Mouse (Mus musculus) right cerebral cortex, adult 2 months (tissue): ENCODE results near the gene Pcnx2.

Experiments used
- DNase-seq, 2 experiments: peaks; one replicate each; pipeline ENCODE4 v3.0.0; 2021 to 2022; ENCODE audit warnings: low spot score in 2 of 2

Gene Pcnx2

DNA sequence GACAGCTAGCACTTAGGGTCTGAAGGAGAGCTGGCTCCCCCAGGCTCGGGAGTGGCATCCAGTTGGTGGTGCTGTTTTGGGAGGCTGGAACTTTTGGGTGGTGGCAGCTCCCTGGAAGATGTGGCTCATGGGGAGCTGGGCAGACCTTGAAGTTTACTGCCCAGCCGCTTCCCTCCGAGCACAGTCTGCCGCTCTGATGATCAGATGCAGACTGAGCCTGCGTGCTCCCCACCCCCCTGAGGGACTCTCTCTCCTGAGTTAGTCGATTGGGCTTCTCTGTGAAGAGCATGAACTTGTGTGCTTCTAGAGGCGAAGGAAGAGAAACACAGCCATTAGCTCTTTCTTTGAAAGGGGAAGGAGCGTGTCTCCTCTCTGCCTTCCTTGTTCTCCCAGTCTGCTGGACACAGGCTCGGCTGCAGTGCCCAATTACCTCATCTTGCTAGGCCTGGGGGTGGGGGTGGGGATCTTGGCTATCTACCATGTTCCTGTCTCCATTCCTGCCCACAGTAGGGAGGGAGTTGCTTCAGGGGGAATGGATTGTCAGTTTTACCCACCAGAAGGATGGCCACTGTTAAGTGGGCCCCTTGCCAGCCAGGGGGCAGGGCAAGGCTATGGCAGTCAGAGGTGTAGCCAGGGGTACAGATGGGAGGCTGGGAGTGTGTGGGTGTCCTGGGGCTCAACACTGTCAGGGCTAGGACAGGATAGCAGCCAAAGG, 141.6 kb downstream of the Pcnx2 start:
- no peak for DNase-seq

DNA sequence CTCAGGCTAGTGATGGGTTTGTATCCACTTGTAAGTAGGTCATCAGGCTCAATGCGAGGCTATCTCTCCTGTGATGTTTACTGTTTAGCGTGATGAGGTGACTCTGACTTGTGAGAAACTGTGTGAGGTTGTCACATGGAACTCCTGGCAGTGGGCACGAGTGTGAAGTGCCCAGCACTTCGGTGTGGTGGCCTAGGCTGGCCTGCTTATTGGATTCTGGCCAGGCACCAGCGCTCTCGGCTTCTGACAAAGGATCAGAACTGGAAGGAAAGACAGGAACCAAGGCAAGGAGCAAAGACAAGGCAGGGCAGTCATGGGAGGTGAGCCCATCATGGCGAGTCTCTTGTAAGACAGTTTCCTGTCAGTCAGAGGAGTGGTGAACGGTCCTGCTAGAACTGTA, 142.2 kb downstream of the Pcnx2 start:
- DNase-seq, result no peak

DNA sequence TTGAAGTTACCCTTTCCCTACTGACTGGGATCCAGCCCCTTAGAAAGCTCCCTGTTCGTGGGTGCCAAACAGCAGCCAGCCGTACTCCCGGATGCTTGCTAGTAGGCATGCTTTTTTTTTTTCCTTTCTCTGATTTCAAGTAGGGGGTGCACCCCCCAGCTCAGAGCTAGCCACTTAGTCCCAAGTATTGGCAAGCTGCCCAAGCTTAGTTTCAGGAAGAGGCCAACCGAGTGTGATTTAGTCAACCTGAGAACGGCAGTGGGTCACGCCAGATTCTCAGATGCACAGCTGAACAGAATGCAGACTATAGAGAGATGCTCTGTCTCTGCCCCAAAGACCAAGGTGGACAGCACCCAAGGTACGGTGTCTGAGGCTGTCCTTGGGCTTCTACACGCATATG, 147.3 kb downstream of the Pcnx2 start:
- no peak for DNase-seq

DNA sequence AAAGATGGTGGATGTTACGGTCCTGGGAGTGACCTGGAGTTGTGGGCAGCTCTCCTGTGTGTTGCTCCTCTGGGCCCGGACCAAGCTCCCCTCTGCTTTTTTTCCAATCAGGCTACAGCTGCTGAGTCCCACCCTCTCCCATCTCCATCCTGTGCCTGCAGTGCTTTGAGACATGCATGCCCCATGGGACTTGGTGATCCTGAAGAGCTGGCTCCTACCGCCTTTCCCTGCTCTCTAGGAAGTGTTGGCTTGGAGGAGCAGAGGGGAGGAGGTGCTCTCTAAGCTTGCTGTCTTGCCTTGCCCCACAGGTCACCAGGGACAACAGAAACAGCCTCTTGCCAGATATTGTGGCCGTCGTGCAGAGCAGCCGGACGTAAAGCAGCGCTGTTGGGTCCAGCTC, 150.7 kb downstream of the Pcnx2 start:
- DNase-seq, result no peak

DNA sequence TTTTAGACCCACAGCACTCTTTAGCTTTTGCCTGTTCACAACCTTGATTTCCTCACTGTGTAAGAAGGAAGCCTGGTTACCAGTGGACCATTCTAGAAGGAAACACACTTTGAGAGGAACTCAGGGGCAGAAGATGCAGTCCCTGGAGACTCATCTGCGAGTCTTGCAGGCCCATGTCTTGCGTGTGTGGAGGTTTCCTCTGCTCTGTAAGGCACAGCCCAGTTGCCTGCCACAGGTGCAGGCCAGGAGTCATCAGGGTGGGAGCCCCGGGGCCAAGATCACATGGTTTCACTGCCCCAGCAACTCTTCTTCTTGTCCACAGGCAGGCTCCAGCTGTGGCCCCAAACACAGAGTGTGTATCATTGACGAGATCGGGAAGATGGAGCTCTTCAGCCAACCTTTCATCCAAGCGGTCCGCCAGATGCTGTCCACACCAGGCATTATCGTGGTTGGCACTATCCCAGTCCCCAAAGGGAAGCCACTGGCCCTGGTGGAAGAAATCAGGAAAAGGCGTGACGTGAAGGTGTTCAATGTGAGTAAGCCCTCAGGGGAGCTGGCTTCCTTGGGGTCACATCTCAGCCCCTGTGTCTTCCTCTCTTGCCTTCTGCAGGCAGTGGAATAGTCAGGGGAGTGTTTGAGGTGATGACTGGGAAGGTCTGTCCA, 153.1 kb downstream of the Pcnx2 start:
- no peak for DNase-seq

DNA sequence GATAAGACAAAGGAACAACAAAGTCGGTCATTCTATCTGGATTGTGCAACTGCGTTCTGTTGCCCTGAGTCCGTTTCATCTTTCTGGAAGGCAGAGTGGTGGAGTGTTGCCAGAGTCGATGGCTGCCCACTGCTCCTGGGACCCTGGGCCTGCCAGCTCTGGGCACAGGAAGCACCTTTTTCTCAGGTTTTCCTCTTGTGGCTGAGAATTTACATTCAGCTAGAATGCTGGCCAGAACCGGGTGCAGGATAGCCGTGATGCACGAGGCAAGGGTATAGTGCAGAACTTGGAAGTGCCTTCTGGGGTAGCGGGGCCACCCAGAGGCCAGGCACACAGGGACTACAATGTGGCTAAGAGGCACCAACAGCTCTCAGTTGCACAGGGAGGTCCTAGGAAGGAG, 155.7 kb downstream of the Pcnx2 start:
- DNase-seq, result no peak

DNA sequence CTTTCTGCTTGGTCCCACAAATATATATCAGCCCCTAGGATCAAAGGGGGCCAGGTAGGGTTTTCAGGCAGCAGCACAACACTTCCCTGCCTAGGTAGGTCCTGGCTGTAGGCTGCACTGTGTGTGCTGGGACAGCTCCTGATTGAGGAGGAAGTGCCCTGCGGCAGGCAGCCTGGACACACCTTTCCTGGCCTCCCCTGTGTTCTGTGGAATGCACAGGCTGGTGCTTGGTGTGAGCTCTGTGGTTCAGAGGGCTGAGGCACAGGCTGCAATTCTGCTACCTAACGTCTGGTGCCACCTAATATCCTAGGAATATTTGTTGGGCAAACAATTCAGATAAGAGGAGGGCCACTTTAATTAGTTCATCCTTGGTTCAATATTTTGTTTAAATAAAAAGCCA, 156.3 kb downstream of the Pcnx2 start:
- no peak for DNase-seq

DNA sequence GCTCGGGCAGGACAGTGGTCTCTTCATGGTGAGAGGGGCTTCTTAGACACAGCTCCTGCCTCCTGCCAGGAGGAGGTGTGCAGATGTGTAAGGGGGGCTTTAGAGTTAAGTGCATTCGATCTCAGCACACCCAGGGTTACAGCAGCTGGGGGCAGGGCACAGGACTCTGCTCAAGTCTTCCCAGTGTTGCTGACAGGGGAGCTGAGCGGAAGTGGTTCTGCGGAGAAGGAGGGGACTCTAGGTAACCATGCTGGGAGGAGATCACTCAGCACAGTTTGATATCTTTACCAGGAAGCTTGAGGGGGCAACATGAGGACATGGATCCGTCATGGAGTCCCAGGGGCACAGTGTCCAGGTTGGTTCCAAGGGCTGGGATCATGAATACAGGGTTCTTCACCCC, 156.7 kb downstream of the Pcnx2 start:
- DNase-seq, result no peak

DNA sequence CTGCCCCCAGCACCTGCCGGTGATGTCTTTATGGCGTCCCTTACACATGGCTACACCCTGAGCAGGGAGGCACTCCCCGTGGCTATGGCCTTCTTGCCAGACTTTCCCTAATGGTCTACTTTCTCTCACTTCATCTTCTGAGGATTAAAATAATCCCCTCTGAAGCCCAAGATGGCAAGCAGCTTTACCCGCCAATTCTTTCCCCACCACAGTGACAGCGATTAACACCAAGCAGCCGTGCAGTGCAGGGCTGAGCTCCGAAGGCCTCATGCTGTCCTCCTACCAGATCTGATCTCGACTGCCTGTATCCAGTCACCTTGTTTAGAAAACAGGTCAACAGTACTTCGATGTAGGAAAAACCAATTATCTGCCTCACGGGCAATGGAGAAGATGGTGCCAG, 157.5 kb downstream of the Pcnx2 start:
- DNase-seq, result no peak

DNA sequence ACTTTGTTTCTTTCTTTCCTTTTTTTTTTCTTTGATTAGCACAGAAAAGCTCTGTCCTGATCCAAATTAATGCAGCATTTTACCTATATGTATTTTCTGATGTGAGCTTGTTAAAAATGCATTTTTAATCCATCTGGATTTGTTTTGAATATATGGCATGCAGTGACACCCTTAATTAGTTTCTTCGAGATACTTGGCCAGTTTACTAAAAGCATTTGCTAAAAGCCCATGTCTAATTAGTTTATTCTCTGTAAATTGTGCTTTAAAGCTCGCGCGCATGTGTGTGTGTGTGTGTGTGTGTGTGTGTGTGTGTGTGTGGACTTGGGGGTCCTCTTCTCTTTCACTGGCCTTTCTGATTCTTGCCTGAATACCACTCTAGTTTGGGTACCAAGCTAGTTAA, 159.2 kb downstream of the Pcnx2 start:
- no peak for DNase-seq

DNA sequence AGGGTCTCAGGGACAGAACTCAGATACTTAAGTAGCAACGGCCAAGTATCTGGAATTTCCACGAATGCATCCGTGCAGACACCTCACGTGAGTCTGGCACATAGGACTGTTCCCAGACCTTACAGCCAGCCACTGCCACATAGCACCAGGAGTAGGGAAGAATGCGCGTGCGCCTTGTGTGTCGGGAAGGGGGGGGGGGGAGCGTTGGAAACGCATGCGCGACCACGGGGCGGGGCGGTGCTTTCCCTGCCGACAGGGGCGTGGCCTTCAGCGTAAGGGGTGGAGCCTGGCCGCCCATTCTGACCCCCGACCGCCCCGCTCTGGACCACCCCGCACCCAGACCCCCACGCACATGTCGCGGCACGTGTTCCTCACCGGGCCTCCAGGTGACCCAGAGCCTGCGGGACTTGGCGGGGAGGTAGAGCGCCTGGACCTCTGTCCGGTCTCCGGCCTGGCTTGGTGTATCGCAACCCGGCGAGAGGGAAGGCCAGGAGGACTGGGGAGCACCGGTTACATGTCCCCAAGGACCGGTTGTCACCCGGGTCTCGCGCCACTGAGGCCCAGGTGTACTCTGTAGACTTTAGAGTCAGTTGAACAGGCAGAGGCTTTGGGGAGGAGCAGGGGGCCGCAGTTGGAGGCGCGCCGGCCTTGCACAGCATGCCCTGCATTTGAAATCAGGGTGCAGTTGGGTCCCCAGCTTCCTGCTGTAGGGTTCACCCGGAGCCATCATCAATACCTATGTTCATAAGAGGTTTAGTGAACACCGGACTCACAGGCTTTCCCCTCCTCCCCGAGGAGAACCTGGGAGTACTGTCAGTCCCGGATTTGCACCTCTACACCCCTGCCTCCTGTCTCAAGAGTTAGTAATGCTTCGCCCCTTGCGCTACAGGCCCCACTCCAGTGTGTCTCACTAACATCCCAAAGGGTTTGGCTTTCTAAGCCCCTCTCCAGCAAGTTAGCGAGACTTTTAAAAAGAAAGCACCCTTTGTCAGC, 163.9 kb downstream of the Pcnx2 start:
- DNase-seq, result peak; percentile 84 to 85

DNA sequence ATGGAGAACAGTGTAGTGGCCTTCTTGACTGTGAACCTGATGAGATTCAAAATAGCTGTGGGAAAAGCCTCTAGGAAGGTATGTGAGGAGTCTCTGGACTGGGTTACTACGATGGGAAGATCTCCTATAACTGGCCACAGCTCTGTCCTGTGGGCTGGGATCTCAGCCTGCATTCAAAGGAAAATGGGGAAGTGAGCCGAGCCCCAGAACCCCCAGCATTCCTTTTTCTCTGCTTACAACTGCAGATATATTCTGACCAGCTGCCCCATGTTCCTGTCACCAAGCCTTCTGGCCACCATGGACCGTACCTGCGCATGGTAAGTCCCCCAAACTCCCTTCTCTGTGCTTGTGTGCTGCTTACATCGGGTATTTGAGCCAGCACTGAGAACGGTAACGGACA, 168.4 kb downstream of the Pcnx2 start, which contains the start of gene Ntpcr:
Gene Ntpcr, plus strand, starts transcription at position 218 of the 400 bp plus-strand sequence.
- no peak for DNase-seq

DNA sequence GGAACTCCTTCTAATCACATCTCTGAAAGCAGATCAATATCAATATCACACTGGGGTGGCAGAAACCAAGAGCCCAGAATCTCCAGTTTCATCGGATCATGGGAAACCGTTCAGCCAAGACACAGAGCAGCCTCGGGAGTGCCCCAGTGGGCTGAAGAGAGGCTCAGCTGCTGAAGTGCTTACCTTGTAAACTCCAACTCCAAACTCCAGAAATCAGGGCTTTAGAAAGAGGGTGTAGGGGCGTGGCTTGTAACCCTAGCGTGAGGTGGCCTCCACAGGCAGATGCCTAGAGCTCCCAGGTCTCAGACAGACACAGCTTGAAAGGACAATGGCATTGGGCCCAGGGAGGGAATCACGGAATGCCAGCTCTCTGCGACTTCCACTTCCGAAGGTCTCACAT, 170.3 kb downstream of the Pcnx2 start:
- DNase-seq, result no peak

DNA sequence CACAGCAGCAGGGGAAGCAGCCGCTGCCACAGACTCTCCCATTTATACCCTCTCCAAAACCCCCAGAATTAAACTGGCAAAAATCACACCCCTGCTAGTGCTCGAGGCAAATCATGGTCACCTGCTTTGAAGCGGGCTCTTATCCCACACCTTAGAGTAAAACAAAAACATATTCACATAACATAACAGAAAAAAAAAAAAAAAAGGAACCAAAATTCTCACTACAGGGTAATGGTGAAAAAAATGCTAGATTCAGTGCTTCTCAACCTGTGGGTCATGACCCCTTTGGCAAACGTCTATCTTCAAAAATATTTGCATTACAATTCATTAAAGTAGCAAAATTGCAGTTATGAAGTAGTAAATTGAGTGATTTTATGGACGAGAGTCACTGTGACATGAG, 171.1 kb downstream of the Pcnx2 start:
- DNase-seq, result no peak

DNA sequence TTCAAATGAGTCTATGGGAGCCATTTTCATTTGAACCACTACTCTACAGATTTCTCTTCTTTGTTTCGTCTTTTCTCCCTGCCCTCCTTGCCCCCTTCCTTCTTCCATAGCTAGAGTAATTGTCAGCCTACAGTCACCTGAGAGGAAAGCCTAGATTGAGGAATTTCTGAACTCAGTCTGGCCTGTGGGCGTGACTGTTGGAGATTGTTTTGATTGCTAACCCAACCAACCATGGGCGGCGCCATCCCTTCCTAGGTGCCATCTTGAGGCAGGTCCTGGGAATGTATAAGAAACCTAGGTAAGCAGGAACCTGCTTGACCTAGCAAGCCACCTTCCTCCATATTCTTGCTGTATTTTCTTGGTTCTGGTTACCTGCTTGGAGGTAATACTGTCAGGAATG, 172.0 kb downstream of the Pcnx2 start:
- no peak for DNase-seq

DNA sequence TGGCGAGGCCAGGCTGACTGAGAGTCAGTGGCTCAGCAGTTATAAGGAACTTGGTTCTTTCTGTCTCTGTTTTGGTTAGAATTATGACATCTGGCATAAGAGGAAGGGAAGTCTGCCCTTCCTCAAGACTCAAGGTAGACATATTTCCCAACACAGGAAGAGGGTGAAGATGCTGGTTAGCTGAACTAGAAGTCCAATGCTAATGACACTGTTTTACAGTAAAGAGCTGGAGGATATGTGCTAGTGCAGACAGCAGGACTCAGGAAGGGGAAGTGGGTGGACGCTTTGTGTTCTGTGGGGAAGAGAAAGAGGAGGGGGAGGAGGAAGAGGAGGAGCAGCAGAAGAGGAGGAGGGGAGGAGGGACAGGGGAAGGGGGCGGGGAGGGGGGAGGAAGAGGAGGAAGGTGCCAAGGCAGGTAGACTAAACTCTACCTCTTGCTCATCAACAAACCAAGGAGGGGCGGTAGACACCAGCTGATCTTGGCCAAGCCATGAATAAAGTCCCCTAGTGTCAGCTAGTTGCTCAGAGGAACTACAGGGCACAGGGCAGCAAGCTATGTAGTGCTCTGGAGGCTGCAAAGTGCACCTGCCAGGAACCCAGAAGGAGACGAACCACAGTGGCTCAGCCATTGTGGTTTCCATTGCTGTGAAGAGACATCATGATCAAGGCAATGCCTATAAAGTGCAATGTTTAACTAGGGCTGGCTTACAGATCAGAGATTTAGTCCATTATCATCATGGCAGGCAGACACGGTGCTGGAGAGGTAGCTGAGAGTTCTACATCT, 172.9 kb downstream of the Pcnx2 start:
- DNase-seq, result no peak

DNA sequence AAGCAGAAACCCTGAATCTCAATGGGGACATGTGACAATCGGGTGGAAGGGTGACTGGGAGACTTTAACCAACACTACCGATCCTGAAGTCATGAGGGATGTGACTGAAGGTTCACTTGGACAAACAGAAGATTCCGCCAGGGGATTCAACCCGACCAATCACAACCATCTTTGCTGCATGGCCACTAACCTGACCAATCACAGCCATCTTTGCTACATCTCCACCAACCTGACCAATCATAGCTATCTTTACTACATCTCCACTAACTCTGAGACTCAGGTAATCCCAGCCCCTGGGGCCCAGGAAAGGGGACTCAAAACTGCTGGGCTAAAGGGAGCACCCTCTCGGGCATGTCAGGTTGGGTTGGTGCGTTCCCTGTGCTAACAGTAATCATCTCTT, 174.7 kb downstream of the Pcnx2 start:
- no peak for DNase-seq

DNA sequence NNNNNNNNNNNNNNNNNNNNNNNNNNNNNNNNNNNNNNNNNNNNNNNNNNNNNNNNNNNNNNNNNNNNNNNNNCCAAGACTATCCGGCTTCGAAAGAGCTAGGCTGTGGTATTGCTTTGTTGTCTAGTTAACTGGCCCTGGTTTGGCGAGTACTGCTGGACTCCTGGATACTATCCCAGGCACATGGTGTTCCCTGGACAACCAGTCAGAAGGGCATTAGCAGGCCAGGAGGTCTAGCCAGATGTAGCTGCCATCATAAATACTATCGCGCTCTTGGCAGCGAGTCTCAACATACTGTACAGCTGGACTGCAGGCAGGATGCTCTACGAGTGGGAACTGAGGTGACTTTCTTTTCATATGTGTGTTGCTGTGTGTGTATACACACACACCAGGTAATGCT, 175.4 kb downstream of the Pcnx2 start:
- no peak for DNase-seq

DNA sequence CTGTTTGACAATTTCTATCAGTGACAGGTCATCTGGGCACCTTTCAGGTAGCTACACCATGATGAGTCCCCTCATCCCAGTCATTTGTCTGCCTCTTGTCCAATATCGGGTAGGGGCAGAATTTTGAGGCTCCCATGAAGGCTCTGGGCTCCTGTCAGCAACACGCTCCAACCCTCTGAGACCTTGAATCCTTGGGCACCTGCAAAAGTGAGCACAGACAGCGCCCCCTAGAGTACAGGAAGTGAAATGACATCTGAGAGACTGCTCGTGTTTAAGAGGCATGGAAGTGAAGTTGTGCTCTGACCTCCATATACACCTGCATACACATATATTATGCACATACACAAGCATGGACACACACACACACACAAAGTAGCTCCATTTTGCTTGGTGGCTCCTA, 179.2 kb downstream of the Pcnx2 start:
- DNase-seq, result no peak

DNA sequence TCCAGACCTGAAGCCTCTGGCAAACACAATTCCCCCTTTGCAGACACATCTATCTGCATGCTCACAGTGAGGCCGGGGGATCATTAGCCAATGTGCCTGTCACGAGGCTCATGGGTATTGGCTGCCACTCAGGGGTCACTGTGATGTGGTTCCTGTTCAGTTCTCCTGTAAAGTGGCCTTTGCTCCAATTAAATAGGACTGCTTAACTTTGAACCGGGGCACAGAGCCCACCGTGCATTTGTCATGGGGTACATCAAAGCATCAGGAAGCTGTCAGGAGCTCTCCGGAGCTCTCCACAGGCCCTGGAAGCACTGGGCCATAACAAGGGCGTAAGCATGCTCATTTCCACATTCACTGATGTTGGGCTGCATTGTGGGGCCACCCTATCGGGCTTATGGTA, 181.5 kb downstream of the Pcnx2 start:
- no peak for DNase-seq

DNA sequence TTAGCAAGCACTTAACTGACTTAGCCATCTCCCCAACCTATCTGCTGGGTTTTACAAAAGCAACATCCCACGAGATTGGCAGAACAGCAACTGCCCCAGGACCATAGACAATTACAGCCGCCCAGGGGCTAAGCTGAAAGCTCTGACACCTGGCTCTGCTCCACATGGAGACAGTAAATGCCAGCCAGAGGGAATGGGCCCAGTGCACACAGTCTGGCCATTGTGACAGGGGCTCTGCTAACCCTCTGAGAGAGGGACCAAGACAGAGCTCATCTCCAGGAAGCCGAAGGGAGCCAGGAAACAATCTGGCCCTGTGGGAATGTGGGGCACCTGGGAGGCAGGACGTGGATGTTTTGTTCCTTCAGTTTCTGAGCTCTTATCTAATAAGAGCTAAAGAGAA, 181.9 kb downstream of the Pcnx2 start:
- DNase-seq, result no peak

DNA sequence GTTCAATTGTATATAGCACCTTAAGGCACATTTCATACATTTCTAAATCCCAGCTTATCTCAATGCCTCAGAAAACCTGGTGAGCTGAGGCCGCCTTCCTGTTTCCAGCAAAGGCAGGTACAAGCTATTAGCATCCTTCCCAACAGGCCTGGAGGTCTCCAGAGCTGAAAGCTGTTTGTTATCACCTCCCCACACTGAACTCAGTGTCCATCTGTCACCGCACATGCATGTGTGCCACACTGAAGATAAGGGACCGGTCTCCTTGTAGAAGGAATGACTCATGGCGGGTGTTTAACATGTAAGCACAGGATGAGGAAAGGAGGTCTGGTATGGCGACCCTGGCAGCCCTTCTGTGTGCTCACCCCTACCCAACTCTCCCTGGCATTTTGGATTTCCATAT, 186.6 kb downstream of the Pcnx2 start:
- DNase-seq, result no peak
